Mouse (Mus musculus) hindbrain, embryonic 10.5 days (tissue): Measurements from ENCODE around the gene Acvrl1. TPM values are rescaled to one million over a fixed set of nuclear protein-coding genes. Genes with fewer than 3 reads are reported as not detected.

Source experiments
- DNase-seq: peaks from one replicate; pipeline ENCODE4 v3.0.0-alpha.2; 2017; ENCODE audit warnings: low spot score
- H3K27ac ChIP-seq: fragments of 300-500 bp; sonication (generic); 2 replicates; pipeline ENCODE4 v1.5.1; 2016; ENCODE audit warnings: mild to moderate bottlenecking, moderate library complexity
- H3K27me3 ChIP-seq: fragments of 300-500 bp; sonication (generic); 2 replicates; pipeline ENCODE4 v1.6.1; 2016; ENCODE audit warnings: mild to moderate bottlenecking; ENCODE audit not compliant: poor library complexity, insufficient read depth, severe bottlenecking
- H3K36me3 ChIP-seq: fragments of 300-500 bp; sonication (generic); 2 replicates; pipeline ENCODE4 v1.6.1; 2016; ENCODE audit warnings: mild to moderate bottlenecking, moderate library complexity
- H3K4me1 ChIP-seq: fragments of 300-500 bp; sonication (generic); replicated peaks from 2 replicates; pipeline ENCODE4 v1.6.1; 2016; ENCODE audit warnings: mild to moderate bottlenecking
- H3K4me3 ChIP-seq: fragments of 300-500 bp; sonication (generic); 2 replicates; pipeline ENCODE4 v1.5.1; 2016; ENCODE audit warnings: mild to moderate bottlenecking, moderate library complexity
- H3K9me3 ChIP-seq: fragments of 300-500 bp; sonication (generic); 2 replicates; pipeline ENCODE4 v1.6.1; 2016; ENCODE audit warnings: mild to moderate bottlenecking, moderate library complexity
- WGBS: fragments of 180-500 bp; shearing (Covaris S2); methylation state at CpG from one replicate; pipeline ENCODE4 v1.1.7; 2016; 5-methylcytosine and 5-hydroxymethylcytosine counted together
- polyA plus RNA-seq: library from polyadenylated mRNA; unstranded; fragments of >200 nt; fragmentation: Nextera tagmentation; extraction: Ambion mirVana; gene quantifications from 2 replicates; pipeline ENCODE4 v1.2.1, GENCODE M21; 2016

The Acvrl1 gene
- polyA plus RNA-seq, 1 experiment from 2014 or later, result 10.8 TPM

GRCm38 (mm10) chr15:101181106-101181466, 52.8 kb downstream of the Acvrl1 start:
- H3K4me1 ChIP-seq, result peaks cover 64% of the 10 kb centered on the region
- 30% methylated on average over 5 of the region's 5 CpGs for WGBS
- H3K4me3 ChIP-seq, result peak overlapping the region; percentile 13; the same call in 1 of the 2 replicates
- 0 out of 2 replicates have a peak, but pooled peaks cover 8% of the 10 kb centered on the region for H3K9me3 ChIP-seq
- peak overlapping the region; percentile 67 for H3K27ac ChIP-seq
- DNase-seq, result no peak
- H3K36me3 ChIP-seq, result peaks cover 19% of the 10 kb centered on the region
- no peaks in the 10 kb centered on the region for H3K27me3 ChIP-seq

DNA sequence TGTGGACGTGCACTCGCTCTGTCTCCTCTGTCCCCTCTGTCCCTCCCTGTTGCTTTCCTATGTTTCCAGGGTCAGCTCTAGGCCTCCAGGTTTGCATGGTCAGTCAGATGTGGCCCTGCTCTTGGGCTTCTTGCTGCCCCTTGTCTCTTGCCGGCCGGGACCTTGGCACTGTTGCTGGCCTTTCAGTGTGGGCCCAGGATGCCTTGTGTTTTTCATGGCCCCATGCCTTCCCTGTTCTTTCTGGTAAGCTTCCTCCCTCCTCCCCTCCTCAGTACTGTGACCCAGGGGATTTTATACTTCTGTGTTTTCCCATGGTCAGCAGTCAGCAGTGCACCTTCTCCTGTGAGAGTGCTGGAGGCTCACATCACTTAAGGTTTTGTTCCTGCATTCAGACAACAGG, 53.2 kb downstream of the Acvrl1 start:
- H3K27me3 ChIP-seq, result no peaks in the 10 kb centered on the region
- DNase-seq, result no peak
- H3K4me1 ChIP-seq, result peaks cover 60% of the 10 kb centered on the region
- 0 out of 2 replicates have a peak overlapping the region, but pooled peaks have one; percentile 13 for H3K4me3 ChIP-seq
- peaks cover 23% of the 10 kb centered on the region for H3K36me3 ChIP-seq
- 0 out of 2 replicates have a peak, but pooled peaks cover 8% of the 10 kb centered on the region for H3K9me3 ChIP-seq
- WGBS, result 17% methylated on average over 4 of the region's 4 CpGs
- peak overlapping the region; percentile 67 for H3K27ac ChIP-seq

DNA sequence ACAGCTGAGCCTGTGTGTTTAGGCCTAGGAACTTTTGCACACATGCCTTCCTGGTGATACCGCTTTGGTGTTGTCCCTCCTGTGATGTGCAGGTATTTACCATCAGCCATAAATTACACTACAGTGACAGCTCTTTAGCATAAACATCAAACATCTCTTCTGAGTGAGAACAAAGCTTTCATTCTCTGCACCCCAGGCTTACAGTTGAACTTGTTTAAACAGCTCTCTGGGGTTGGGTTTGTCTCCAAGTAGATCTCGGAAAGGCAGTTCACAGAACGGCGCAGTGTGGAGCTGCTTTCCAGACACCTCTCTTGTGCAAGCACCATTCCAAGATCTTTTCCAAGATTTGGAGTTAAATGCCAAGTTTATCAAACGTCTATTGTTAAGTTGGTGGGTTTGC, 54.4 kb downstream of the Acvrl1 start:
- 77% methylated on average over 5 of the region's 5 CpGs for WGBS

DNA sequence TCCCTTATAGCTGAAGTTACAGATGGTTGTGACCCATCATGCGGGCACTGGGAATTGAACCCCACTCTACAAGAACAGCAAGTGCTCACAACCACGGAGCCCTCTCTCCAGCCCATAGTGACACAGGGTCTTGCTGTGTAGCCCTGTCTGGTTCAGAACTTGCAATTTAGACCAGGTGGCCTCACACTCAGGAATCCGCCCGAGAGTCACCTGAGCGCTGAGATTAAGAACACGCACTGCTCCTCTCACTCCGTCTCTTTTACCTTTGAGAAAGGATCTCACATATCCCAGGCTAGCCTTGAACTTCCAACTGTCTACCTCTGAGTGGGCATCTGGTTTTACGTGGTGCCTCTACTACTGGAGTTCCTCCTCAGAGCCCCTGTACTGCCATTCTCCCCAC, 56.0 kb downstream of the Acvrl1 start:
- DNase-seq, result no peak
- Histone ChIP-seq H3K27me3 (no peaks in the 10 kb centered on the region), H3K27ac (no peak overlapping the region), H3K9me3 (0 out of 2 replicates have a peak, but pooled peaks cover 8% of the 10 kb centered on the region), H3K4me3 (no peak overlapping the region), H3K4me1 (peaks cover 32% of the 10 kb centered on the region), H3K36me3 (peaks cover 29% of the 10 kb centered on the region)
- 97% methylated on average over 8 of the region's 8 CpGs for WGBS

More for the DNA sequence above, 54.4 kb downstream of the Acvrl1 start:
- Histone ChIP-seq H3K4me3 (no peak overlapping the region), H3K9me3 (0 out of 2 replicates have a peak, but pooled peaks cover 8% of the 10 kb centered on the region), H3K36me3 (peaks cover 29% of the 10 kb centered on the region), H3K27me3 (no peaks in the 10 kb centered on the region), H3K27ac (peak overlapping the region; percentile 8; the same call in 1 of the 2 replicates), H3K4me1 (peaks cover 48% of the 10 kb centered on the region)
- DNase-seq, result no peak

- DNase-seq, result no peak
- Histone ChIP-seq H3K4me1 (peaks cover 29% of the 10 kb centered on the region), H3K27me3 (no peaks in the 10 kb centered on the region), H3K9me3 (0 out of 2 replicates have a peak, but pooled peaks cover 8% of the 10 kb centered on the region), H3K27ac (no peak overlapping the region), H3K4me3 (no peak overlapping the region), H3K36me3 (peaks cover 29% of the 10 kb centered on the region)
- 95% methylated on average over 3 of the region's 3 CpGs for WGBS
Observed at GRCm38 (mm10) chr15:101185549-101185948, 57.2 kb downstream of the Acvrl1 start.

DNA sequence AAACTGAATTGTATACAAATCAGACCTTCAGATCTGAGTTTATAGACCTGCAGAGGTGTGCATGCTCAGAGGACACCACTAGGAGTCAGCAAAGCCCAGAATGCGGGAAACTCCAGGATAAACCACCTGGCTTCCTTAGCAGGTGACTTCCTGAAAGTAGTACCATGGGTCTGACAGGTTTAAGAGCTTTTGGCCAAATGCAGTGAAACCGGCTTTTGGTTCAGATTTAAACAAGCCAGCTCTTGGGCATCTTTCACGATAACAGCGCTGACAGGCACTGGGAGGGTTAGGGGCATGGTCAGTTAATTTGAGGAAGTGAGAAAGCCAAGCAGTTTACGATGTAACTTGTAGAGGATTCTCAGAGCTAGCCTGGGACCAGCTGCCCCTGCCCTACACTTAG, 59.6 kb downstream of the Acvrl1 start:
- no peak for DNase-seq
- WGBS, result 89% methylated on average over 5 of the region's 5 CpGs
- peaks cover 29% of the 10 kb centered on the region for H3K36me3 ChIP-seq

GRCm38 (mm10) chr15:101189981-101190761, 61.8 kb downstream of the Acvrl1 start:
- WGBS, result 86% methylated on average over 10 of the region's 10 CpGs
- H3K27me3 ChIP-seq, result no peaks in the 10 kb centered on the region
- no peak overlapping the region for H3K4me3 ChIP-seq
- H3K9me3 ChIP-seq, result 0 out of 2 replicates have a peak, but pooled peaks cover 5% of the 10 kb centered on the region
- no peak for DNase-seq
- no peak overlapping the region for H3K27ac ChIP-seq
- H3K36me3 ChIP-seq, result peaks cover 36% of the 10 kb centered on the region
- peaks cover 31% of the 10 kb centered on the region for H3K4me1 ChIP-seq

More for the DNA sequence above, 59.6 kb downstream of the Acvrl1 start:
- Histone ChIP-seq H3K27ac (no peak overlapping the region), H3K9me3 (0 out of 2 replicates have a peak, but pooled peaks cover 8% of the 10 kb centered on the region), H3K4me3 (no peak overlapping the region), H3K27me3 (no peaks in the 10 kb centered on the region), H3K4me1 (peaks cover 34% of the 10 kb centered on the region)

GRCm38 (mm10) chr15:101190762-101191150, 62.4 kb downstream of the Acvrl1 start:
- Histone ChIP-seq H3K4me1 (peaks cover 31% of the 10 kb centered on the region), H3K27me3 (no peaks in the 10 kb centered on the region), H3K36me3 (peaks cover 36% of the 10 kb centered on the region), H3K4me3 (no peak overlapping the region), H3K9me3 (no peaks in the 10 kb centered on the region), H3K27ac (no peak overlapping the region)
- no peak for DNase-seq
- WGBS, result 82% methylated on average over 5 of the region's 5 CpGs

GRCm38 (mm10) chr15:101191459-101192259, 63.3 kb downstream of the Acvrl1 start:
- peaks cover 39% of the 10 kb centered on the region for H3K36me3 ChIP-seq
- no peak overlapping the region for H3K27ac ChIP-seq
- no peak overlapping the region for H3K4me3 ChIP-seq
- DNase-seq, result no peak
- 29% methylated on average over 13 of the region's 13 CpGs for whole genome bisulfite sequencing
- peaks cover 31% of the 10 kb centered on the region for H3K4me1 ChIP-seq
- H3K27me3 ChIP-seq, result no peaks in the 10 kb centered on the region
- no peaks in the 10 kb centered on the region for H3K9me3 ChIP-seq

GRCm38 (mm10) chr15:101192260-101192640, 63.9 kb downstream of the Acvrl1 start:
- Histone ChIP-seq H3K4me1 (peaks cover 31% of the 10 kb centered on the region), H3K4me3 (no peak overlapping the region), H3K27me3 (no peaks in the 10 kb centered on the region), H3K27ac (no peak overlapping the region), H3K36me3 (peaks cover 40% of the 10 kb centered on the region), H3K9me3 (no peaks in the 10 kb centered on the region)
- 60% methylated on average over 7 of the region's 7 CpGs for WGBS
- DNase-seq, result no peak

DNA sequence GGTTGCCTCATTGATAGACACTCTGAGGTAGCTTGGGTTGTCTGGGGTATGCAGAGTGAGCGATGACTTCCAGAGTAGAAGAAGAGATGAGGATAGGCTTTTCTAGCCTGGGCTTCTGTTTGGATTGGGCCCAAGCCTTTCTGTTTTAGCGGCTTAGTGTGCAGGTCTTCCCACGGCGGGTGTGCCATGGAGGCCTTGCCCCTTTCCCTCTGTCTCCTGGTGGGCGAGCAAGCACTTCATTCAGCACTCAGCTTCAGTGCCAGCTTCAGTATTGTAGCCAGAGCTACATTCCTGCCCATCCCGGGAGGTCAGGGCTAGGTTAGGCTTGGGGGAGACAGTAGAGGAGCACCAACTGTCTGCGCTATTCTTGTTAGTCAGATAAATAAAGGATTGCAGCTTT, 64.3 kb downstream of the Acvrl1 start:
- Histone ChIP-seq H3K9me3 (no peaks in the 10 kb centered on the region), H3K4me1 (peaks cover 31% of the 10 kb centered on the region), H3K4me3 (no peak overlapping the region), H3K27ac (no peak overlapping the region), H3K36me3 (peaks cover 41% of the 10 kb centered on the region), H3K27me3 (no peaks in the 10 kb centered on the region)
- no peak for DNase-seq
- whole genome bisulfite sequencing, result 86% methylated on average over 7 of the region's 7 CpGs

DNA sequence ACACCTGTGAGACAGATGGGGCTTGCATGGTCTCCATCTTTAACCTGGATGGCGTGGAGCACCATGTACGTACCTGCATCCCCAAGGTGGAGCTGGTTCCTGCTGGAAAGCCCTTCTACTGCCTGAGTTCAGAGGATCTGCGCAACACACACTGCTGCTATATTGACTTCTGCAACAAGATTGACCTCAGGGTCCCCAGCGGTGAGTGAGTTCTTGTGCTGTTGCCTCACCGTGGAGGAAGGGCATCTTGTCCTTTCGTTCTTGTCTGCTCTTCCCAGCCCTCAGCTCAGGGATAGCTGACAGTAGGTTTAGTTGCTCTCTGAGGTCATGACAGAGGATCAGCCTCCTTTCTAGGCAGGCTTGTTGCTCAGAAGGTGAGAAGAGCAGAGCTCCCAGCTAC, 65.6 kb downstream of the Acvrl1 start:
- Histone ChIP-seq H3K36me3 (peaks cover 55% of the 10 kb centered on the region), H3K9me3 (no peaks in the 10 kb centered on the region), H3K27ac (no peak overlapping the region), H3K4me3 (no peak overlapping the region), H3K4me1 (peaks cover 33% of the 10 kb centered on the region), H3K27me3 (no peaks in the 10 kb centered on the region)
- DNase-seq, result no peak
- 95% methylated on average over 6 of the region's 6 CpGs for WGBS
